Mouse (Mus musculus) kidney, embryonic 15.5 days (tissue): Measurements from ENCODE around the gene Gpalpp1. TPM values are rescaled to one million over a fixed set of nuclear protein-coding genes. Genes with fewer than 3 reads are reported as not detected.
A peak's percentile ranks its signal among the peaks of the same experiment; 100 is the strongest.

ENCODE experiments used
- ATAC-seq: fragments of 200-750 bp; cut with Nextera tagmentation; replicated peaks from 2 replicates; pipeline ENCODE4 v1.8.0; 2017; ENCODE audit warnings: moderate TSS enrichment; ENCODE audit not compliant: low FRiP score
- H3K27ac ChIP-seq: fragments of 300-500 bp; sonication (generic); 2 replicates; pipeline ENCODE4 v1.5.1; 2015; ENCODE audit warnings: mild to moderate bottlenecking, inconsistent platforms
- H3K27me3 ChIP-seq: fragments of 300-500 bp; sonication (generic); 2 replicates; pipeline ENCODE4 v1.6.1; 2015; ENCODE audit warnings: inconsistent platforms
- H3K36me3 ChIP-seq: fragments of 300-500 bp; sonication (generic); 2 replicates; pipeline ENCODE4 v1.6.1; 2015; ENCODE audit warnings: inconsistent platforms
- H3K4me1 ChIP-seq: fragments of 300-500 bp; sonication (generic); 2 replicates; pipeline ENCODE4 v1.6.1; 2015; ENCODE audit warnings: inconsistent platforms
- H3K4me2 ChIP-seq: fragments of 300-500 bp; sonication (generic); 2 replicates; pipeline ENCODE4 v1.6.1; 2015; ENCODE audit warnings: moderate library complexity, mild to moderate bottlenecking, inconsistent platforms
- H3K4me3 ChIP-seq: fragments of 300-500 bp; sonication (generic); replicated peaks from 2 replicates; pipeline ENCODE4 v1.5.1; 2015; ENCODE audit warnings: mild to moderate bottlenecking, inconsistent platforms
- H3K9ac ChIP-seq: fragments of 300-500 bp; sonication (generic); 2 replicates; pipeline ENCODE4 v1.6.1; 2015; ENCODE audit warnings: mild to moderate bottlenecking, inconsistent platforms
- H3K9me3 ChIP-seq: fragments of 300-500 bp; sonication (generic); replicated peaks from 2 replicates; pipeline ENCODE4 v1.6.1; 2016; ENCODE audit warnings: inconsistent platforms
- WGBS: fragments of 180-500 bp; shearing (Covaris S2); methylation state at CpG from one replicate; pipeline ENCODE4 v1.1.7; 2015; ENCODE audit warnings: mixed read lengths; 5-methylcytosine and 5-hydroxymethylcytosine counted together
- polyA plus RNA-seq: library from polyadenylated mRNA; unstranded; fragments of >200 nt; fragmentation: Nextera tagmentation; extraction: Ambion mirVana; gene quantifications from 2 replicates; pipeline ENCODE4 v1.2.1, GENCODE M21; 2015

The Gpalpp1 gene
- polyA plus RNA-seq, 1 experiment from 2014 or later = 14.3 TPM

GRCm38 (mm10) chr14:76051966-76052365 is 58.6 kb downstream of the Gpalpp1 start:
- no peak overlapping the region for H3K9ac ChIP-seq
- H3K36me3 ChIP-seq = no peaks in the 10 kb centered on the region
- H3K9me3 ChIP-seq = no peaks in the 10 kb centered on the region
- ATAC-seq = no peak
- H3K4me2 ChIP-seq = no peak overlapping the region
- no peak overlapping the region for H3K4me3 ChIP-seq
- 83% methylated on average over 7 of the region's 7 CpGs for WGBS
- peaks cover 15% of the 10 kb centered on the region for H3K4me1 ChIP-seq
- no peak overlapping the region for H3K27ac ChIP-seq
- H3K27me3 ChIP-seq = no peaks in the 10 kb centered on the region

DNA sequence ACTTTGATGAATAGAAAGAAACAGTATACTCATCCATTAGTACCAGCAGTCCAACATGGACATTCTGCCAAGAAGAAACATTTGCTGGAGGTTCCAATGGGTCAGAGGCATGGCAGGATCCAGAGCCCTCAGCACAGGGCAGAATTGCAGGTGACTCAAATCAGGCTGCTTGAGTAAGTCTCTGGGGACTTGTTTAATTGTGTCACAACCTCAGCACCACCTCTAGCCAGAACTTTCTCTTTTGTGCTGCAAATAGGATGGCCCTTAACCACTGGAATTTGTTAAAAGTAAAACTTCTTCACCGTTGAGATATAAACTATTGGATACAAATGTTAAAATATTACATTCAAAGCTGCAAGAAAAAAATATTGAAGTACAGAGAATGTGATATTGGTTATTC is 64.8 kb downstream of the Gpalpp1 start:
- Histone ChIP-seq H3K4me2 (no peak overlapping the region), H3K4me1 (peaks cover 17% of the 10 kb centered on the region), H3K27me3 (no peaks in the 10 kb centered on the region), H3K27ac (no peak overlapping the region), H3K4me3 (no peak overlapping the region), H3K9me3 (no peaks in the 10 kb centered on the region), H3K36me3 (no peaks in the 10 kb centered on the region), H3K9ac (no peak overlapping the region)
- ATAC-seq = no peak
- 67% methylated on average over 1 of the region's 1 CpGs for WGBS

- Histone ChIP-seq H3K27me3 (no peaks in the 10 kb centered on the region), H3K4me1 (peaks cover 17% of the 10 kb centered on the region), H3K36me3 (no peaks in the 10 kb centered on the region), H3K4me3 (no peak overlapping the region), H3K9me3 (no peaks in the 10 kb centered on the region), H3K4me2 (no peak overlapping the region), H3K27ac (no peak overlapping the region), H3K9ac (no peak overlapping the region)
- WGBS = 30% methylated on average over 3 of the region's 3 CpGs
- peak; percentile 64; the same call in 1 of the 2 replicates for ATAC-seq
Observed at GRCm38 (mm10) chr14:76044164-76044557, 66.4 kb downstream of the Gpalpp1 start.

DNA sequence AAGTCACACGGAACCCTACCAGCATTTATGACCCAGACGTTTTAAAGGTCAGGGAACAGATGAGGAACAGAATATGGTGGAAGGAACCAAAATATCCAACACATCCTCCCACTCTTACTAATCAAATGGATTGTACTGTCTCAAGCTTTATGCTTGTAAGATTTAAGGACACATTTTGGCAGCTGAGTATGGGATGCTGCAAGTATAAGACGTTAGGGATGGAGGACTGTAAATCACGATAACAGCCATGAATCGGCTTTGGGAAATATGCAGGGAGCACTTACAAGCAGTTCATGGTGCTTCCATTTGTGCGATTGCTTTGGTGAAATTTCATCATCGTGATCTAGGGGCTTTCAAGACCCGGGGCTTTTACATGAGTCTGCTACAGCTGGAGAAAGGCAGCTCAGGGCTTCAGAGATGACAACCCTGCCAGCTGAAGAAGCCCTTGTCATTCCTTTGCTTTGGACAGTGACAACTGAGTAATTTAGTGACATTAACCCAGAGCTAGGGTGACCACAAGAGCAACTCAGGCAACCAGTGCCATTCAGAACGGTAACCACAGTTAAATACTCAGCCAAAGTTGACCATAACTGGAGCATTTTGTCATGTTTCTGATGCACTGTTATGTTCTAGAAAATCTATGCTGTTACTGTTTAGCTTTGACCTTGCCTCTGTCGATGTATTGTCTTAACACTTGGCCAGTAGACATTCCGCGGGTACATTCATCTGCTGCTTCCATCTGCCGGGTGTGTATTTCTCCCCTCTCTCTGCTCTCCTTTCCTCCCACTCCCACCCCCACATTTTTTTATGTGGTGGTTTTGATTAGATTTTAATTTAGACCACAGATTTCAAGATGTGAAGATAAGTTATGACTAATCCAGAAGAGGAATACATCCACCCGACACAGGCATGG is 67.1 kb downstream of the Gpalpp1 start:
- Histone ChIP-seq H3K27me3 (no peaks in the 10 kb centered on the region), H3K9me3 (no peaks in the 10 kb centered on the region), H3K4me2 (no peak overlapping the region), H3K4me1 (peaks cover 17% of the 10 kb centered on the region), H3K4me3 (no peak overlapping the region), H3K36me3 (no peaks in the 10 kb centered on the region), H3K9ac (no peak overlapping the region), H3K27ac (no peak overlapping the region)
- no peak for ATAC-seq
- 44% methylated on average over 14 of the region's 14 CpGs for WGBS

Other genes starting within 250 kb of the Gpalpp1 start
- 0.30 and 0.48 TPM in 2 replicates for gene Kctd4, start 155.8 kb downstream of the Gpalpp1 start, polyA plus RNA-seq
- gene Gtf2f2, start 99.9 kb downstream of the Gpalpp1 start, polyA plus RNA-seq = 37.9 and 39.5 TPM in 2 replicates
- 17.5 TPM in 2 replicates for gene Nufip1, start 131 bp upstream of the Gpalpp1 start, polyA plus RNA-seq